Mouse (Mus musculus) forebrain, embryonic 16.5 days (tissue): ENCODE measurements around the gene Guca2b. TPM values are rescaled to one million over a fixed set of nuclear protein-coding genes. Genes with fewer than 3 reads are reported as not detected.
"Not testable (repeated sequence)": the region's sequence is repeated elsewhere in the genome, so short reads cannot be mapped to it uniquely, and the experiment has no call there.

ENCODE experiments used
- ATAC-seq: fragments of 200-750 bp; cut with Nextera tagmentation; 2 replicates; pipeline ENCODE4 v1.8.0; 2017; ENCODE audit warnings: mild to moderate bottlenecking, moderate library complexity
- H3K27ac ChIP-seq: fragments of 300-500 bp; sonication (generic); 2 replicates; pipeline ENCODE4 v1.5.1; 2014; ENCODE audit warnings: low read length, control low read depth
- H3K27me3 ChIP-seq: fragments of 300-500 bp; sonication (generic); replicated peaks from 2 replicates; pipeline ENCODE4 v1.6.1; 2014; ENCODE audit warnings: low read length; ENCODE audit not compliant: control insufficient read depth, insufficient read depth
- H3K36me3 ChIP-seq: fragments of 300-500 bp; sonication (generic); 2 replicates; pipeline ENCODE4 v1.6.1; 2014; ENCODE audit not compliant: control insufficient read depth, insufficient read depth
- H3K4me1 ChIP-seq: fragments of 300-500 bp; sonication (generic); replicated peaks from 2 replicates; pipeline ENCODE4 v1.6.1; 2014; ENCODE audit warnings: low read length; ENCODE audit not compliant: control insufficient read depth, insufficient read depth
- H3K4me2 ChIP-seq: fragments of 300-500 bp; sonication (generic); 2 replicates; pipeline ENCODE4 v1.6.1; 2014; ENCODE audit warnings: mild to moderate bottlenecking, low read length, control low read depth
- H3K4me3 ChIP-seq: fragments of 300-500 bp; sonication (generic); replicated peaks from 2 replicates; pipeline ENCODE4 v1.5.1; 2014; ENCODE audit warnings: mild to moderate bottlenecking, low read length, control low read depth
- H3K9ac ChIP-seq: fragments of 300-500 bp; sonication (generic); replicated peaks from 2 replicates; pipeline ENCODE4 v1.6.1; 2014; ENCODE audit warnings: low read depth, low read length, control low read depth
- H3K9me3 ChIP-seq: fragments of 300-500 bp; sonication (generic); 2 replicates; pipeline ENCODE4 v1.6.1; 2016; ENCODE audit warnings: low read length; ENCODE audit not compliant: control insufficient read depth
- WGBS: fragments of 180-500 bp; shearing (Covaris S2); extraction: QIAGEN DNeasy Blood & Tissue Kit; methylation state at CpG from one replicate; pipeline ENCODE4 v1.1.7; 2014; 5-methylcytosine and 5-hydroxymethylcytosine counted together
- polyA plus RNA-seq: library from polyadenylated mRNA; unstranded; fragments of >200 nt; fragmentation: Nextera tagmentation; extraction: Ambion mirVana; gene quantifications from 2 replicates; pipeline ENCODE4 v1.2.1, GENCODE M21; 2015

Guca2b gene
- polyA plus RNA-seq, 1 experiment from 2014 or later = not detected

DNA sequence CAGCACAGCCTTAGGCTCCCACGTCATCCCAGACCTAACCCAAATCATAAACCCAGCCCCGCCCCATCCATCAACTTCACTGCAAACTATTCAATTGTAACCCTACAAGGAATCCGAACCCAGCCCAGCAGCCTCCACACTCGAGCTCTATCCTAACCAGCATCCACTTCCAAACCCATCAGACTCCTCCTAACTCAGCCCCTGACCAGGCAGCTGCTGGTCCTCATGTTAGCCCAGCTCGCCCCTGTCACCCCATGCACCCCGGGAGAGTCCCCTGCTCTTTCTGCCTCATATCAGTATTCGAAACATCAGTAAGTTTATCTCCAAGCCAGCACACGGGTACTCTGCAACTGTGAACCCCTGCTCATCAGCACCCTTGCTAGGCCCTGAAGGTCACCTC is 23.1 kb downstream of the Guca2b start:
- Histone ChIP-seq H3K36me3 (no peaks in the 10 kb centered on the region), H3K9me3 (no peaks in the 10 kb centered on the region), H3K4me1 (peaks cover 19% of the 10 kb centered on the region), H3K9ac (no peak overlapping the region), H3K4me3 (no peak overlapping the region), H3K27ac (no peak overlapping the region), H3K4me2 (no peak overlapping the region), H3K27me3 (no peaks in the 10 kb centered on the region)
- WGBS = 85% methylated on average over 8 of the region's 8 CpGs
- no peak for ATAC-seq

DNA sequence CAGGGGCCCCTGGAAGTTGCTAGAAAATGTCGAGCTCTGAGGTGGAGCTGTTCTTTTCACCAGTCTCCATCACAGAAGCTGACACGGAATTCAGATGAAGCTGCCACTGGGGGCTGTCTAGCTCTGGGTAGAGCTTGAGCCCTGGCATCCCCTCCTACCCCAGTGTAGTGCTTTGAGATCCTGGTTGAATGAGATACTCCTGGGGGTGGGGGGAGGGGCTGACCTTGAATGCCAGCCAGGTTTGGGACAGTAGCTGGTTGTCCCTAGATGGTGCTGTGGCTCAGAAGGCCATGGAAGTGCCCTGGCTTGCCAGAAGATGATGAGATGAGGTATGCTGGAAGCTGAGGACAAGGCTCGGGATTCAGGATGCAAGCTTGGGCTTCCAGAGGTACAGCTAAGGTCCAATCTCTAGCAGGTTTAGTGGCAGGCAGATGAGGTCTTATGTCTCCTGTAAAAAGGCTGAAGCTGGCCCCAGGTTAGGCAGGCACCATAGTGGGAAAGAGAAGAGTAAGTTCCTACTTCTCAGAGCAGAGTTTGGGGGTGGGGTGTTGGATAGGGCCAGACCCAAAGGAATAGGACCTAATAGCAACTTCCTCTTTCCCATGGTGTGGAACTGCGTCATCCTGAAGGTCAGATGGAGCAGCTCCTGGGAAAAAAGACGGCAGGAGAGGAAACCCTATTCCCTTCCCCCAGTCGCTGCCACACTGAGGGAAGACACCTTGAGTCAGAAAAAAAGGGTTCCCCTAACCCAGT is 23.7 kb downstream of the Guca2b start:
- H3K36me3 ChIP-seq = no peaks in the 10 kb centered on the region
- peaks cover 19% of the 10 kb centered on the region for H3K4me1 ChIP-seq
- H3K4me2 ChIP-seq = no peak overlapping the region
- no peak overlapping the region for H3K4me3 ChIP-seq
- no peak overlapping the region for H3K9ac ChIP-seq
- no peaks in the 10 kb centered on the region for H3K27me3 ChIP-seq
- H3K9me3 ChIP-seq = no peaks in the 10 kb centered on the region
- WGBS = 64% methylated on average over 6 of the region's 6 CpGs
- ATAC-seq = no peak
- no peak overlapping the region for H3K27ac ChIP-seq

DNA sequence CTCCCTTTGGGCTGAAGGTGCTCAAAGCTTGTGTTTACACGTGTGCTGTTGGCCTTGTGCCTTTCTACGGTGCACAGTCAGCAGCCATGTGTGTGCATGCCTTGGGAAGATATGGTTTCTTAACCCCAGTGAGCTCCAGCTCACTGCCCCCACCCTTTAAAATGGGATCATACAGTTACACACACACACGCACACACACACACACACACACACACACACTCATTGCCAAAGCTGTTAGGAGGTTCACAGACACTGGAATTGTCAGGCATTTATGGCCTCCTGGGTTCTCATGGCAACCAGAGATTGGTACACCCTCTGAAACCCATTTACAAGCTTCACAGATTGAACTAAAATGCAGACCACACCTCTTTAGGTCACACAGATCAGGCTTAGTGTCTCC is 24.8 kb downstream of the Guca2b start:
- Histone ChIP-seq H3K9me3 (no peaks in the 10 kb centered on the region), H3K4me3 (no peak overlapping the region), H3K4me2 (no peak overlapping the region), H3K9ac (no peak overlapping the region), H3K27me3 (no peaks in the 10 kb centered on the region), H3K4me1 (peaks cover 19% of the 10 kb centered on the region), H3K27ac (no peak overlapping the region), H3K36me3 (0 out of 2 replicates have a peak, but pooled peaks cover 2% of the 10 kb centered on the region)
- 78% methylated on average over 3 of the region's 3 CpGs for WGBS
- no peak for ATAC-seq

GRCm38 (mm10) chr4:119633342-119633741 is 25.4 kb downstream of the Guca2b start:
- no peak for ATAC-seq
- 0 out of 2 replicates have a peak, but pooled peaks cover 2% of the 10 kb centered on the region for H3K36me3 ChIP-seq
- no peaks in the 10 kb centered on the region for H3K27me3 ChIP-seq
- no peaks in the 10 kb centered on the region for H3K9me3 ChIP-seq
- no peak overlapping the region for H3K4me2 ChIP-seq
- H3K9ac ChIP-seq = no peak overlapping the region
- WGBS = 22% methylated on average over 7 of the region's 7 CpGs
- H3K27ac ChIP-seq = no peak overlapping the region
- H3K4me3 ChIP-seq = no peak overlapping the region
- peaks cover 19% of the 10 kb centered on the region for H3K4me1 ChIP-seq

DNA sequence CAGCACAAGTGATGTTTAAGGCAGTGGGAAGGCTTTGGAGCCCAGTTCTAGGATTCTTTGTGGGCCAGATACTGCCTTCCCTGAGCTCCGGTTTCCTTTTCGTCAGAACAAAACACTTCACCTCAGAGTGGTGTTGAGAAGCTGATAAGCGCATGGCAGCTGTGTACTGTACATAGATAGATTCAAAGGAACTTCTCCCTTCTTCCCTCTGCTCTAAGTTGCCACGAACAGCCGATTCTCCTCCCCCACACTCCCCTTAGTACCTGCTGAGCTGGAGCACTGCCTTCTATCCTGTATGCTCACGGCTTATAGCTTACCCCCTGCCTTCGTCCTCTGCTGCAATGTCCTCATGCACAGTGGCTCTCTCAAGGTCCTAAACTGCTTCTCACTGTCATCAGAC is 26.0 kb downstream of the Guca2b start:
- no peaks in the 10 kb centered on the region for H3K27me3 ChIP-seq
- H3K9me3 ChIP-seq = no peaks in the 10 kb centered on the region
- H3K27ac ChIP-seq = 0 out of 2 replicates have a peak overlapping the region, but pooled peaks have one; percentile 8
- H3K4me2 ChIP-seq = no peak overlapping the region
- no peak for ATAC-seq
- 58% methylated on average over 7 of the region's 7 CpGs for WGBS
- no peak overlapping the region for H3K9ac ChIP-seq
- H3K4me3 ChIP-seq = no peak overlapping the region
- peaks cover 19% of the 10 kb centered on the region for H3K4me1 ChIP-seq
- H3K36me3 ChIP-seq = 0 out of 2 replicates have a peak, but pooled peaks cover 2% of the 10 kb centered on the region

DNA sequence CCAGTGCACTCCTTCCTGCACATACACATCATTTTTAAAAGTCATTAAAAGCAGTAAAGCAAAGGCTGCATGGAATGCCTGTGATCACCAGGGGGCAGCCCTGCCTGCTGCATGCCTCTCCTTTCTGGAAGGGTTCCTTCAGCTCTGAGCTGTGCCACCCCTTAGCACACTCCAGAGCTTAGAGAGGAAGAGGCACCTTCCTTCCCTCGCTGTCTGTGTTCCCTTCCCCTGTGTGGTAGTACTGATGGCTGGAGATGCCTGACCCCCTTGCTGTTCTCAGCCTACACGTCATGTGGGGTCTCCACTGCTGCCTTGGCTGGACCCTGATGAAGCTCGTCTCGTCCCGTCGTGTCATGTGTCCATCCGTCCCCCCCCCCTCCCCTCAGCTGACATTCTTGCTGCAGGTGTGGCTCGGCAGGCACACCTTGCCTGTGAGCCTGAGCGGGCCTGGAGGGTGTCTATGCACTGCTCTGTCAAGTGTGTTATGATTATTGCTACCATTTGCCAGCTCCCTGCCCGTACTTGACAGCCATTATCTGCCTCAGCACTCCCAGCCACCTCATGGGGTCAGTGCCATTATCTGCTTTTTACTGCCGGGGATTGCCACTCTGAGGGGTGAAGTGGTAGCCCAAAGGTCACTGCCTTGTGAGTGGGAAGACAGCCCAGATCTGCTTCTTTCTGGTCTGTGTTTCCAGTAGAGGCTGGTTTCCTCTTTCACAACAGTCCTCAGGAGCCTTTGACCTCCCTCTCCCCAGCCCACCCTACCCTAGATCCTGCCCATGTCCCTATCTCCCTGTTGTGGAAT is 27.4 kb downstream of the Guca2b start:
- ATAC-seq = peak; percentile 68
- Histone ChIP-seq H3K9me3 (no peaks in the 10 kb centered on the region), H3K4me3 (no peak overlapping the region), H3K9ac (no peak overlapping the region; the same call in 1 of the 2 replicates), H3K27me3 (no peaks in the 10 kb centered on the region), H3K4me1 (peaks cover 23% of the 10 kb centered on the region), H3K36me3 (peaks cover 2% of the 10 kb centered on the region; the same call in 1 of the 2 replicates), H3K4me2 (no peak overlapping the region), H3K27ac (no peak overlapping the region)
- WGBS = 75% methylated on average over 11 of the region's 11 CpGs

- not testable (repeated sequence) for H3K4me2 ChIP-seq, H3K27ac ChIP-seq, H3K9ac ChIP-seq, H3K27me3 ChIP-seq, H3K9me3 ChIP-seq, H3K4me3 ChIP-seq, H3K36me3 ChIP-seq
- 85% methylated on average over 3 of the region's 4 CpGs for WGBS
- 0 out of 2 replicates have a peak, but pooled peaks have one; percentile 34 for ATAC-seq
- H3K4me1 ChIP-seq = peaks cover 15% of the 10 kb centered on the region
Observed at GRCm38 (mm10) chr4:119628363-119628762, 30.4 kb downstream of the Guca2b start.

GRCm38 (mm10) chr4:119627317-119627716 is 31.4 kb downstream of the Guca2b start:
- no peak overlapping the region; the same call in 1 of the 2 replicates for H3K27ac ChIP-seq
- no peak overlapping the region for H3K9ac ChIP-seq
- no peak overlapping the region for H3K4me3 ChIP-seq
- H3K9me3 ChIP-seq = no peaks in the 10 kb centered on the region
- 22% methylated on average over 4 of the region's 4 CpGs for WGBS
- H3K36me3 ChIP-seq = peaks cover 9% of the 10 kb centered on the region
- ATAC-seq = no peak
- H3K4me2 ChIP-seq = no peak overlapping the region
- peaks cover 9% of the 10 kb centered on the region for H3K4me1 ChIP-seq
- H3K27me3 ChIP-seq = no peaks in the 10 kb centered on the region

DNA sequence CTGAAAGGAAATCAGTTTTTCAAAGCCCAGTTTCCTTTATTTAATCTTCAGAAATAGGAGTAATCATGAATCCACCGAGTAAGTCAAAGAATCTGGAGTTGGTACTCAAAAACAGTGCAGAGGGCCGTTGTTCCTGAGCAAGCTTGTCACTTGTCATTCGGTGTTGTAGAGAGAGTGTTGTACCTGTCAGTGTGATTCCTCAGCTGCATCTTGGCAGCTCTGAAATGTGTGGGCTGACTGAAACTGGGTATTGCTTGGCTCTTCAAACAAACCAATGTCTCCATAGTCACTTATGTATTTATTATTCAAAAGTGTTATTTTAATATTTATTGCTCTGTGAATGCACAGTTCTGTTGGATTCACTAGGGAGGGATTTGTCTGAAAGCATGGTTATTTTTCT is 31.9 kb downstream of the Guca2b start:
- Histone ChIP-seq H3K27ac (no peak overlapping the region; the same call in none of the 2 replicates), H3K27me3 (no peaks in the 10 kb centered on the region), H3K9ac (no peak overlapping the region), H3K9me3 (no peaks in the 10 kb centered on the region), H3K36me3 (peaks cover 9% of the 10 kb centered on the region), H3K4me3 (no peak overlapping the region), H3K4me1 (peaks cover 9% of the 10 kb centered on the region), H3K4me2 (no peak overlapping the region)
- WGBS = 49% methylated on average over 3 of the region's 3 CpGs
- no peak for ATAC-seq
